Mouse (Mus musculus) testis, adult 2 months (tissue): Measurements from ENCODE around the gene Glul. TPM values are rescaled to one million over a fixed set of nuclear protein-coding genes. Genes with fewer than 3 reads are reported as not detected.
A peak's percentile ranks its signal among the peaks of the same experiment; 100 is the strongest.

Experiments
- H3K27ac ChIP-seq: fragments of 200-500 bp; 2 replicates; pipeline ENCODE4 v1.5.1; 2012; ENCODE audit warnings: low read depth, low read length; ENCODE audit not compliant: control insufficient read depth, insufficient read depth
- H3K27me3 ChIP-seq: fragments of 200-500 bp; 2 replicates; pipeline ENCODE4 v1.6.1; 2012; ENCODE audit warnings: mild to moderate bottlenecking, low read length, moderate library complexity; ENCODE audit not compliant: control insufficient read depth, insufficient read depth
- H3K36me3 ChIP-seq: fragments of 200-500 bp; 2 replicates; pipeline ENCODE4 v1.6.1; 2012; ENCODE audit warnings: mild to moderate bottlenecking, low read length; ENCODE audit not compliant: control insufficient read depth, insufficient read depth
- H3K4me1 ChIP-seq: fragments of 200-500 bp; 2 replicates; pipeline ENCODE4 v1.6.1; 2012; ENCODE audit warnings: low read length; ENCODE audit not compliant: control insufficient read depth, insufficient read depth
- H3K4me3 ChIP-seq: fragments of 200-500 bp; 2 replicates; pipeline ENCODE4 v1.5.1; 2012; ENCODE audit warnings: low read depth, mild to moderate bottlenecking, low read length, moderate library complexity, mixed read lengths; ENCODE audit not compliant: control insufficient read depth
- CTCF ChIP-seq: fragments of 200-500 bp; IDR thresholded peaks from 2 replicates; pipeline ENCODE4 v1.5.1; 2012; ENCODE audit warnings: low read depth, mild to moderate bottlenecking, inconsistent platforms, low read length, moderate library complexity; ENCODE audit not compliant: control insufficient read depth, insufficient read depth, insufficient replicate concordance
- POLR2A ChIP-seq: fragments of 200-500 bp; IDR thresholded peaks from 2 replicates; pipeline ENCODE4 v1.6.1; 2012; ENCODE audit warnings: low read depth, mild to moderate bottlenecking, inconsistent platforms, low read length, moderate library complexity; ENCODE audit not compliant: control insufficient read depth
- polyA plus RNA-seq: library from polyadenylated mRNA; depleted of rRNA; stranded (reverse); fragments of >200 nt; gene quantifications from 2 replicates; pipeline ENCODE4 v1.2.3, GENCODE M21; 2012

Glul gene
- polyA plus RNA-seq, 1 experiment, result 633 TPM

- no peaks in the 10 kb centered on the region for H3K36me3 ChIP-seq
- H3K4me1 ChIP-seq, result no peaks in the 10 kb centered on the region
- no peak overlapping the region for H3K4me3 ChIP-seq
- no peaks in the 10 kb centered on the region for H3K27me3 ChIP-seq
- no peak for TF ChIP-seq POLR2A
- TF ChIP-seq CTCF, result no peak
- H3K27ac ChIP-seq, result no peak overlapping the region
These were observed 30.7 kb downstream of the Glul start for GRCm38 (mm10) chr1:153930431-153930830.

GRCm38 (mm10) chr1:153933772-153934171, 34.0 kb downstream of the Glul start:
- H3K4me1 ChIP-seq, result no peaks in the 10 kb centered on the region
- H3K4me3 ChIP-seq, result no peak overlapping the region
- no peak overlapping the region for H3K27ac ChIP-seq
- no peaks in the 10 kb centered on the region for H3K27me3 ChIP-seq
- H3K36me3 ChIP-seq, result no peaks in the 10 kb centered on the region
- TF ChIP-seq POLR2A (no peak), CTCF (no peak)

DNA sequence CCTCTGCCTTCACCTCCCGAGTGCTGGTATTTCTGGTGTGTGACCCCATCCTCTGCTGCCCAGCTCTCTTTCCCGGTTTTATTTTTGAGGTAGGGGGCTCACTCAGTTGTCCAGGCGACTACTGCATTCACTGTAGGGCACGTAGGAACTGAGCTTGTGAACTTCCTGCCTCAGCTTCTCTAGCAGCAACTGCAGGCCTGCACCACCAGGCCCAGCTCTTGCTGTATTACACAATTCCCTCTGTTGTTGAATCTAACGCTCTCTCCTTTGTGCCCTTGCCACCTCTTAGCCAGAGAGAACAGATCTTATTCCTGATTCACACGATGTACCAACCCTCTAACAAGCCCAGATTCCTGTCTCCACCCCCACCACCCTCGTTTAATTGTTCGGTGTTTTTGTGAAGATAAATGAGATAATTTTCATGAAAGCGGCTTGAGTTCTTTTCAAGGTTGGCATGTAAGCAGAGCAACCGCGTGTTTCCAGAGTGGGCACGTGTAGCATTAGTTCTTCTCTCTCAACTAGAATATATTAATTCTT, 36.2 kb downstream of the Glul start:
- TF ChIP-seq CTCF, result no peak
- no peak for TF ChIP-seq POLR2A
- no peaks in the 10 kb centered on the region for H3K36me3 ChIP-seq
- peak overlapping the region; percentile 74 for H3K27ac ChIP-seq
- no peak overlapping the region for H3K4me3 ChIP-seq
- no peaks in the 10 kb centered on the region for H3K4me1 ChIP-seq
- no peaks in the 10 kb centered on the region for H3K27me3 ChIP-seq

DNA sequence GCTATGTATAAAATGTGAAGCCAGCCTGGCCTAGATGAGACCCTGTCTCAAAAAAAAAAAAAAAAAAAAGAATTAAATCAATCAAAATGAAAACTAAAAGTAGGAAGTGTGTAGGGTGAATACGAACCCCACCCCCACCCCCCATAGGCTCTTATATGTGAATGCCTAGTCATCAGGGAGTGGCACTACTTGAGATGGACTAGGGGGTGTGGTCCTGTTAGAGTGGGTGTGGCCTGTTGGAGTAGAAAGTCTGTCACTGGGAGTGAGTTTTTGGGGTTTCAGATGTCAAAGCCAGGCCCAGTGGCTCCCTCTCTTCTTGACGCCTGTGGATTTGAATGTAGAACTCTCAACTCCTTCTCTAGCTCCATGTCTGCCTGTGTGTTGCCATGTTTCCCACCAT, 37.3 kb downstream of the Glul start:
- Histone ChIP-seq H3K36me3 (no peaks in the 10 kb centered on the region), H3K4me1 (no peaks in the 10 kb centered on the region), H3K4me3 (no peak overlapping the region), H3K27ac (no peak overlapping the region), H3K27me3 (no peaks in the 10 kb centered on the region)
- TF ChIP-seq POLR2A (no peak), CTCF (no peak)

DNA sequence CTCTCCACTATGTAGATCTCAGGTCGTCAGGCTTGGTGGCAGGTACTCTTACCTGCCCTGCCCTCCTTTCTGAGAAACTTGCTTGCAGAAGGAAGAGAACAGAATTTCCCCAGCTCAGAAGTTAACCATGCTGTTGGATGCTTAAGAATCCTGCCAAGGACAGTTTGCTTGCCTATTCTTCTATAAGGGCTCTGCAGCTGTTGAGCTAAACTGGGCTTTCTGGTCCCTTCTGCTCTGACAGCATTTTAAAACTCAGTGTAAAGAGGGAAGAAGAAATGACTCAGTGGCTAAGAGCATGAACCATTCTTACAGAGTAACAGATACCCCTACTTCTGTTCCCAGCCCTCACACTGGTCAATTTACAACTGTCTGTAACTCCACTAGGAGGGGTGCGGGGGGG, 41.2 kb downstream of the Glul start:
- no peak overlapping the region for H3K4me3 ChIP-seq
- TF ChIP-seq CTCF (no peak), POLR2A (no peak)
- no peaks in the 10 kb centered on the region for H3K36me3 ChIP-seq
- H3K27me3 ChIP-seq, result no peaks in the 10 kb centered on the region
- H3K4me1 ChIP-seq, result no peaks in the 10 kb centered on the region
- no peak overlapping the region for H3K27ac ChIP-seq

- H3K36me3 ChIP-seq, result no peaks in the 10 kb centered on the region
- H3K27me3 ChIP-seq, result no peaks in the 10 kb centered on the region
- no peak overlapping the region for H3K27ac ChIP-seq
- H3K4me3 ChIP-seq, result no peak overlapping the region
- TF ChIP-seq POLR2A (no peak), CTCF (no peak)
- no peaks in the 10 kb centered on the region for H3K4me1 ChIP-seq
These were observed 45.4 kb downstream of the Glul start for GRCm38 (mm10) chr1:153945181-153945580.

- no peak for TF ChIP-seq CTCF
- no peak for TF ChIP-seq POLR2A
- Histone ChIP-seq H3K27me3 (no peaks in the 10 kb centered on the region), H3K4me3 (no peak overlapping the region), H3K4me1 (no peaks in the 10 kb centered on the region), H3K36me3 (no peaks in the 10 kb centered on the region), H3K27ac (no peak overlapping the region)
These were observed 47.2 kb downstream of the Glul start for GRCm38 (mm10) chr1:153946971-153947370.

DNA sequence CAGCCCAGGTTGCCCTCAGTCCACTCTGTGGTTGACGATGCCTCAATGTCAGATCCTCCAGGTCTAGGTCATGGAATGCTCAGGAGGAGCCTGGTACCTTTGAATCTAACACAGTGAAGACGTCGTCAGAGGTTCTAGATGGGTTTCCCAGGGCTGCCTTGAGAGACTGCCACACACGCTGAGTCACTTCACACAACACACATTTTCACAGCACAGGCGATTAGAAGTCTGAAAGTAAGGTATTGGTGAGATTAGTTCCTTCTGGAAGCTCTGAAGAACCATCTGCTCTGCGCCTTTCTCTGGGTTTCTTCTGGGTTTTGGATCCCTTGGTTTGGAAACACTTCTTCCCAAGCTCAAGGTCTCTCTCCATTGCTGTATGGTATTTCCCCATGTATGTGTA, 48.1 kb downstream of the Glul start:
- Histone ChIP-seq H3K27ac (no peak overlapping the region), H3K27me3 (no peaks in the 10 kb centered on the region), H3K4me3 (no peak overlapping the region), H3K4me1 (no peaks in the 10 kb centered on the region), H3K36me3 (no peaks in the 10 kb centered on the region)
- no peak for TF ChIP-seq CTCF
- no peak for TF ChIP-seq POLR2A
